Mouse (Mus musculus): ENCODE measurements around the gene Arhgap20.

Arhgap20 gene

DNA sequence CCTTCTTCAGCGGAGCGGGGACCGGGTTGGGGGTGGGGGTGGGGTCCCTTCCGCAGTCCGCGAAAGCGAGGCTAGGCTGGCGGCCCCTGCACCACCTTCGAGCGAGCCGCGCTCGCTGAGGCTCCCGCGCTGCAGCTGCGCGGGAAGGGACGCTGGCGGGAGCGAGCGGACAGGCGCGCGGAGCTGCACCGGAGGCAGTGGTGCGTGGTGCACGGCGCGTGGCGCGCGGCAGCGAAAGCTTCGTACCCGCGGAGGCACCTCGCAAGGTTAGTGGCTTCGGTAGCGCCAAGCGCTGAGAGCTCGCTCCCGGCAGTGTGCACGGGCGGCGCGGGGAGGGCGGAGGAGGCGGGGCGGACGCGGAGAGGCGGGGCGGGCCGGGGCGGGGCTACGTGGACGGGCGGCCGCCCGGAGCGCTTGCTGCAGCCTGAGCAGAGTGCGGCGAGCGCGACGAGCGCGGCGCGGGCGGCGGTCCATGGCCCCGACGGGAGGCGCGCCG is at the start of gene Arhgap20:
Gene Arhgap20, plus strand, starts transcription at position 417 of the 496 bp plus-strand sequence.
- DNase-seq (ENCODE audit: low read depth in 1 of 2, low spot score in 2 of 2): no peak

GRCm38 (mm10) chr9:51718793-51719192 is 46.3 kb upstream of the Arhgap20 start:
- DNase-seq (ENCODE audit: low read depth in 1 of 2, low spot score in 2 of 2): no peak

GRCm38 (mm10) chr9:51727960-51728359 is 37.2 kb upstream of the Arhgap20 start:
- DNase-seq (ENCODE audit: low read depth in 1 of 2, low spot score in 2 of 2): no peak

GRCm38 (mm10) chr9:51735180-51736034 is 29.7 kb upstream of the Arhgap20 start:
- no peak for DNase-seq (ENCODE audit: low read depth in 1 of 2, low spot score in 2 of 2)

GRCm38 (mm10) chr9:51736750-51737368 is 28.3 kb upstream of the Arhgap20 start:
- DNase-seq (ENCODE audit: low read depth in 1 of 2, low spot score in 2 of 2): no peak

- DNase-seq (ENCODE audit: low read depth in 1 of 2, low spot score in 2 of 2): no peak
Observed at GRCm38 (mm10) chr9:51738349-51738748, 26.8 kb upstream of the Arhgap20 start.

GRCm38 (mm10) chr9:51739826-51740225 is 25.3 kb upstream of the Arhgap20 start:
- no peak for DNase-seq (ENCODE audit: low read depth in 1 of 2, low spot score in 2 of 2)

GRCm38 (mm10) chr9:51750144-51750543 is 15.0 kb upstream of the Arhgap20 start:
- DNase-seq (ENCODE audit: low read depth in 1 of 2, low spot score in 2 of 2): no peak

DNA sequence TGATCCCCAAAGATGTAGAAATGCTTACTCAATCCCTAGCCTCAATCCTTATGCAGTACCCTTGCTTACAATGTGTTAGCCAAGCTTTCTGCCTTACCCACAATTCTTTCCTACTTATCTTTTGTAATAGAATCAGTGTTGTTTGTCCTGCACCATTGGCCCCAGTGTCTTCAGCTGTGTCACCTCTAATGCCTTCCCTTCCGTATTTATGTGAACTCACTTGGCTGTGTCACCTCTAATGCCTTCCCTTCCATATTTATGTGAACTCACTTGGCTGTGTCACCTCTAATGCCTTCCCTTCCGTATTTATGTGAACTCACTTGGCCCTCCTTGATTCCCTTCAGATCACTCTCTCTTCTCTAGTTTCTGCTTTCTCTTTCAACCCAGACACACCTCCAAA is 4.1 kb upstream of the Arhgap20 start:
- no peak for DNase-seq (ENCODE audit: low read depth in 1 of 2, low spot score in 2 of 2)

GRCm38 (mm10) chr9:51764041-51764875 is 879 bp upstream of the Arhgap20 start:
- DNase-seq (ENCODE audit: low read depth in 1 of 2, low spot score in 2 of 2): no peak

DNA sequence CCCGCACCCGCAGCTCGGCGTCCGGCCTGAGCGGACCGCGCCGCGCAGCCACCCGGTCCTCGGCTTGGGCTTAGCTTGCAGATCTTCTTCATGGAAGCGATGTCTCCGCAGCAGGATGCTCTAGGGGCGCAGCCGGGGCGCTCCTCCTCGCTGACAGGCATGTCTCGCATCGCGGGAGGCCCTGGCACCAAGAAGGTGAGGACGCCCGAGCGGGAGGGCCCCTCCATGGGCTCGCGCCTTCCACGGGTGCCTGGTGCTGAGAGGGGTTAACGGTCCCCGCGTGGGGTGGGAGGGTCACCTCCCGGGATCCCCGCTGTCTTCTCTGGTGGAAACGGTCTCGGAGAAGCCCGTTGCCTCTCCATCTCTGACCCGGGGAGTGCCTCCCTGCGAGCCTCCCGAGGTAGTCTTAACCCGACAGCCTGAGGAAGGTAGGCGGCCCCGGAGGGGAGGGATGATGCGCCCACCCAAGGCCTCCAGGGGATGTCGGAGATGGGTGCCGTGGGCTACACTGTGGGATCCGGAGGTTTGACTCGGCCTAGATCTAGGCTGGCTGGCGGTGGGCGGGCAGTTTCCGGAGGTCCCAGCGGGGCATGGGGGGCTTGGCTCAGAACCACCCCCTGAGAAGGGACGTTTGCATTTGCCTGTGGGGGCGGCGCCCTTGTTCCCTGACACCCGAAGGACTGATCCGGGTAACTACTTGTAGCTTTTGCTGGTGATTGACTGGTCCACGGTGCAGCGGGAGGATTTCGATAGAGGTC is 459 bp downstream of the Arhgap20 start:
- no peak for DNase-seq (ENCODE audit: low read depth in 1 of 2, low spot score in 2 of 2)

DNA sequence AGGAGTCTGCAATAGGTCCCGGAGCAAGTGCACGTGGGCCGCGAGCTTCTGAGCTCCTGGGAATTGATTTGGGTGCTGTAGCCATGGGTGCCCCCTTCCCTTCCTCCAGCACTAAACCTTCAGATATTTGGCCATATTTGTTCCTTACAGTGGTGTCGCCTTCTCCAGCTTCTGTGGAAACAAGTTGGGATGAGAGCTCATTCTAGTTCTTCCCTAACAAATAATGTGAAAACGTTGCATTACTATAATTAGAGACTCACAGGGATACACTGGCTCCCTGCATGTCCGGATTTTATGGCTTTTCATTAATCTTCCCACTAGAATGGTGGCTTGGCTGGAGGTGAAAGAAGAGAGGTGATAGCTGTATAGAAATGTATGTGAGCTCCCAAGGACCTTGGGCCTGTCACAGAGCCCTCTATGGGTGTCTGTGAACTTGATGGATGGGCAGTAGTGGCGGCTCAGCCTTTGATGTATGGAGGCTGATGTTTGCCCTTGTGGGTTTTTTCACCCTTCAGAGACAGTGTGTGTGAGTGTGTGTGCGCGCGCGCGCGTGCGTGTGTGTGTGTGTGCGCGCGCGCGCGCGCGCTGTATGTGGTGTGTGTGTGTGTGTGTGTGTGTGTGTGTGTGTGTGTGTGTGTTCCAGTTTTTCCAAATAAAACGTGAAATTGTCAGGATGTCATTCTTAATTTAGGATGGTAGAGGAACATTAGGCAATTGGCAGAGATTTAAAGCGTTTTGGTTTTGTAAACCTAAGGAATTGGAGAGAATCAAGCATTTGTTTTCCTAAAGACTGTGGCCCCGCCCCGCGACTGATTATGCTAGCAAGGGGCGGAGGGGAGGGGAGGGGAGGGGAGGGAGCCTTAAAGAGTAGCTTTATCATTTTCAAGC is 1.3 kb downstream of the Arhgap20 start:
- DNase-seq (ENCODE audit: low read depth in 1 of 2, low spot score in 2 of 2): no peak

- no peak for DNase-seq (ENCODE audit: low read depth in 1 of 2, low spot score in 2 of 2)
Observed at GRCm38 (mm10) chr9:51774201-51774600, 9.1 kb downstream of the Arhgap20 start.

- no peak for DNase-seq (ENCODE audit: low read depth in 1 of 2, low spot score in 2 of 2)
Observed at GRCm38 (mm10) chr9:51776459-51776858, 11.3 kb downstream of the Arhgap20 start.

- DNase-seq (ENCODE audit: low read depth in 1 of 2, low spot score in 2 of 2): no peak
Observed at GRCm38 (mm10) chr9:51777180-51777579, 12.0 kb downstream of the Arhgap20 start.

DNA sequence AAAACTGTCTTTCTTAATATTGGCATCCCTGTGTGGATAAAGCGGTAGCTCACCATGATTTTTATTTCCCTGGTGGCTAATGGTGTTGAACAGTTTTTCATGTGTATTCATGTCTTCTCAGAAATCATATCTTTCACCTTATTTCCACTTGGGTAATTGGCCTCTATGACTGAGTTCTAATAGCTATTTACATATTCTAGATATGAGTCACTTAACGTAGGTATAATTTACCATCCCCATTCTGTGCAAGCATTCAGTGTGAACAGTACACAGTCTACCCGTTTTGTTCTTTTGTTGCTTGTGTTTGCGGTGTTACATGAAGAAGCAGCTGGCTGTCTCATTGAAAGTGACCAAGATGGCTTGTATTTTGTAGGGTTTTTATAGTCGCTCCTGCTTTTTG is 14.1 kb downstream of the Arhgap20 start:
- DNase-seq (ENCODE audit: low read depth in 1 of 2, low spot score in 2 of 2): no peak

DNA sequence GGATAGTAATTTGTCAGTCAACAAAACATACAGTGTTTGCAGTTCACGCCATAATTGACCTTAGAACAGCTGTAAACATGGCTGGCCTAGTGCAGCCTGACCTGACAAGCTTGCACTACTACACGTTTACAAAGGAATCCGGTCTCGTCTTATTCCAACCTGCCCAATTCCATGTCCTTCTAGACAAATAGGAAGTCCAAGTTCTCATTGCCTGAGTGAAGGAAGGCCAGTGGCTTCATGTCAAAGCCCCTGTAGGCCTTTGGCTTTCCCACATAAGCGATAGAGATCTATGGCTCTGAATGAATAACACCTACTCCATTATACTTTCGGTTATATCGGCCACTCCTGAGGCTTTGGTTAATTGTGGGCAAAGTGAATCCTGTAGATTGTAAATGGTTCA is 16.0 kb downstream of the Arhgap20 start:
- DNase-seq (ENCODE audit: low read depth in 1 of 2, low spot score in 2 of 2): no peak

DNA sequence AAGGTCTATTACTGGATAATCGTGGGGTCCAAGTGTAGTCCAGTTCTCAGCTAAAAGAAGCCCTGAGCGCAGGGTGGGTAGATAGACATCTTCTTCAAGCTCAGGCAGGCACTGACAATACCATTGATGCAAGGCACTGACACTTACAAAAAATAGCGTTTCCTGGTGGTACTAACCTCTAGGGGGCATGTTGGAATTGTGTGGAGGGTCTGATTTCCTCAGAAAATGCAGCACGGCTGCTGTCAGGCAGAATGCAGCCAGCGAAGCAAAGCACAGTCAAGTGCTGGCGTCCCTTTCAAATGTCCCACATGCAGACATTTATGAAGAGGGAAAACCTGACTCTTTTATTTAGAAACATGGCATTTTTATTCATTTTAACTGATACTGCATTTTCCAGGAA is 22.2 kb downstream of the Arhgap20 start:
- no peak for DNase-seq (ENCODE audit: low read depth in 1 of 2, low spot score in 2 of 2)

- no peak for DNase-seq (ENCODE audit: low read depth in 1 of 2, low spot score in 2 of 2)
Observed at GRCm38 (mm10) chr9:51788466-51788865, 23.3 kb downstream of the Arhgap20 start.

- DNase-seq (ENCODE audit: low read depth in 1 of 2, low spot score in 2 of 2): no peak
Observed at GRCm38 (mm10) chr9:51795206-51795605, 30.1 kb downstream of the Arhgap20 start.

Data from monocyte, adult 2 months (primary cell).